8 mouse cellular contexts compared by ENCODE assay signal in the genomic region with DNA sequence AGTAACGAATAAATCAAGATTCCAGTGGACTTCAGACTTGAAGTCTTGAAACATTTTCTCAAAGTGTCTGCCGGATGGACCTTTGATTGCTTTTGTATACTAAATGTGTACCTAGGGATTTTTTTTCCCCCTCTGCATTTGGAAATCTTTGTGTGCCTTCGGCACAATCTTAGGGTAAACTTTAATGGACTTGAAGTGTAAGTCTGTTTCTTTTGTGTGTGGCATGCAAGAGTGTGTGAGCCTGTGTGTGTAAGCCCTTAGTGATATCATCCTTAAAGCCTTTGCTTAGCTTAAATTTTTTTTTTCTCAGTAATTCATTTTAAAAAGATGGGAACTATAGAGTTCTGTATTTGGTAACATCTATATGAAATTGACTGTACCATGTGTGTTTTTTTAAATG. TPM values are rescaled to one million over a fixed set of nuclear protein-coding genes. Genes with fewer than 3 reads are reported as not detected.
DNase-seq lines count a peak whose midpoint lies in the region; ATAC-seq and TF ChIP-seq lines count a peak whose summit lies in the region.

No protein-coding gene starts in this region.

- H3K27me3 ChIP-seq in kidney, embryonic 16.5 days (ENCODE audit: insufficient read depth, low read length): no peaks in the 10 kb centered on the region
- H3K27me3 ChIP-seq in hindbrain, embryonic 15.5 days: no peaks in the 10 kb centered on the region
- H3K27me3 ChIP-seq in midbrain, embryonic 13.5 days: no peaks in the 10 kb centered on the region
- no peaks in the 10 kb centered on the region for H3K27me3 ChIP-seq in thymus, adult 2 months (ENCODE audit: control insufficient read depth, insufficient read depth, low read length)

- H3K9me3 ChIP-seq in kidney, embryonic 16.5 days (ENCODE audit: low read length): no peaks in the 10 kb centered on the region
- no peaks in the 10 kb centered on the region for H3K9me3 ChIP-seq in hindbrain, embryonic 15.5 days
- no peaks in the 10 kb centered on the region for H3K9me3 ChIP-seq in midbrain, embryonic 13.5 days

- peak overlapping the region; percentile 97 for H3K9ac ChIP-seq in kidney, embryonic 16.5 days (replicated peaks; ENCODE audit: low read length)
- peak overlapping the region; percentile 98 for H3K9ac ChIP-seq in hindbrain, embryonic 15.5 days
- H3K9ac ChIP-seq in midbrain, embryonic 13.5 days (replicated peaks): peak overlapping the region; percentile 99

- H3K27ac ChIP-seq in kidney, embryonic 16.5 days (ENCODE audit: low read length): peak overlapping the region; percentile 97
- H3K27ac ChIP-seq in cortical plate, adult 2 months (ENCODE audit: insufficient read depth, low read length): no peak overlapping the region
- peak overlapping the region; percentile 95; the same call in 1 of the 2 replicates for H3K27ac ChIP-seq in hindbrain, embryonic 15.5 days (replicated peaks)
- H3K27ac ChIP-seq in midbrain, embryonic 13.5 days: no peak overlapping the region; the same call in 1 of the 2 replicates
- H3K27ac ChIP-seq in thymus, adult 2 months (ENCODE audit: control insufficient read depth, insufficient read depth, low read length): no peak overlapping the region

- no peak for DNase-seq in kidney, postnatal 25 days
- no peak for DNase-seq in layer of hippocampus, postnatal 36 days
- no peak for DNase-seq in thymus, adult 2 months

- TF ChIP-seq CTCF in cortical plate, adult 2 months (IDR thresholded peaks at IDR 0.05; ENCODE audit: extremely low read depth, insufficient read depth, low read length): no peak
- no peak for TF ChIP-seq CTCF in thymus, adult 2 months (IDR thresholded peaks at IDR 0.05; ENCODE audit: borderline replicate concordance, control insufficient read depth, extremely low read depth, insufficient read depth, low read length, poor library complexity)

- H3K4me3 ChIP-seq in kidney, embryonic 16.5 days (ENCODE audit: low read length): peak overlapping the region; percentile 93
- H3K4me3 ChIP-seq in cortical plate, adult 2 months (ENCODE audit: insufficient read depth, low read length): peak overlapping the region; percentile 100
- H3K4me3 ChIP-seq in hindbrain, embryonic 15.5 days: peak overlapping the region; percentile 75
- H3K4me3 ChIP-seq in midbrain, embryonic 13.5 days (replicated peaks): peak overlapping the region; percentile 98
- H3K4me3 ChIP-seq in thymus, adult 2 months (ENCODE audit: control insufficient read depth, insufficient read depth, low read length): no peak overlapping the region

- H3K36me3 ChIP-seq in kidney, embryonic 16.5 days (ENCODE audit: insufficient read depth, low read length): no peaks in the 10 kb centered on the region
- no peaks in the 10 kb centered on the region for H3K36me3 ChIP-seq in hindbrain, embryonic 15.5 days
- H3K36me3 ChIP-seq in midbrain, embryonic 13.5 days: peaks cover 4% of the 10 kb centered on the region; the same call in 1 of the 2 replicates
- H3K36me3 ChIP-seq in thymus, adult 2 months (ENCODE audit: control insufficient read depth, insufficient read depth, low read length): peaks cover 4% of the 10 kb centered on the region; the same call in 1 of the 2 replicates

- H3K4me2 ChIP-seq in kidney, embryonic 16.5 days (replicated peaks; ENCODE audit: low read depth, low read length): peak overlapping the region; percentile 69
- peak overlapping the region; percentile 70 for H3K4me2 ChIP-seq in hindbrain, embryonic 15.5 days
- peak overlapping the region; percentile 86 for H3K4me2 ChIP-seq in midbrain, embryonic 13.5 days (replicated peaks)

- WGBS in kidney, embryonic 16.5 days: 1% methylated on average over 3 of the region's 3 CpGs
- 17% methylated on average over 3 of the region's 3 CpGs for WGBS in hindbrain, embryonic 15.5 days
- 31% methylated on average over 3 of the region's 3 CpGs for WGBS in midbrain, embryonic 13.5 days
- WGBS in thymus, adult 2 months: 20% methylated on average over 3 of the region's 3 CpGs

- TF ChIP-seq POLR2A in cortical plate, adult 2 months (IDR thresholded peaks at IDR 0.05; ENCODE audit: extremely low read depth, insufficient read depth, low read length): no peak
- no peak for TF ChIP-seq POLR2A in thymus, adult 2 months (IDR thresholded peaks at IDR 0.05; ENCODE audit: control insufficient read depth, extremely low read depth, insufficient read depth, low read length, poor library complexity)

- peaks cover 25% of the 10 kb centered on the region for H3K4me1 ChIP-seq in kidney, embryonic 16.5 days (ENCODE audit: insufficient read depth, low read length)
- no peaks in the 10 kb centered on the region; the same call in 1 of the 2 replicates for H3K4me1 ChIP-seq in cortical plate, adult 2 months (ENCODE audit: control insufficient read depth, insufficient read depth, low read length)
- peaks cover 47% of the 10 kb centered on the region for H3K4me1 ChIP-seq in hindbrain, embryonic 15.5 days (replicated peaks)
- H3K4me1 ChIP-seq in midbrain, embryonic 13.5 days (replicated peaks): peaks cover 48% of the 10 kb centered on the region
- H3K4me1 ChIP-seq in thymus, adult 2 months (replicated peaks; ENCODE audit: control insufficient read depth, insufficient read depth, low read length): peaks cover 4% of the 10 kb centered on the region

- ATAC-seq in kidney, embryonic 16.5 days (ENCODE audit: low FRiP score, low TSS enrichment): no peak
- ATAC-seq in hindbrain, embryonic 15.5 days (ENCODE audit: low FRiP score, low read depth): no peak
- no peak for ATAC-seq in midbrain, embryonic 13.5 days
- no peak for ATAC-seq in erythroid progenitor cell, adult 5-6 weeks (replicated peaks; ENCODE audit: low FRiP score, poor library complexity, severe bottlenecking)

RNA-seq across cellular contexts. Expression of gene Akirin2, which starts 1.2 kb away (rescaled TPM):
- 25.4 and 36.1 TPM in 2 replicates for polyA plus RNA-seq in kidney, embryonic 16.5 days (2015; fragmentation: Nextera tagmentation; extraction: Ambion mirVana)
- 75.1 and 75.8 TPM in 2 replicates for polyA plus RNA-seq in cortical plate, adult 2 months (2012; rRNA removed)
- polyA plus RNA-seq in hindbrain, embryonic 15.5 days (2015; fragmentation: Nextera tagmentation; extraction: Ambion mirVana): 89.8 and 94.8 TPM in 2 replicates
- polyA plus RNA-seq in midbrain, embryonic 13.5 days (2015; fragmentation: Nextera tagmentation; extraction: Ambion mirVana): 81.4 and 101 TPM in 2 replicates
- total RNA-seq in erythroid progenitor cell, adult 5-6 weeks (2015; ENCODE audit: low replicate concordance): 89.7 and 115 TPM in 2 replicates
- 60.0 and 114 TPM in 2 replicates for total RNA-seq in erythroid progenitor cell, adult 5-6 weeks (2017; ENCODE audit: low replicate concordance)
- total RNA-seq in layer of hippocampus, postnatal 36 days (2021): 100 to 1,000 TPM; 102 to 103 TPM
- polyA plus RNA-seq in thymus, adult 2 months (2012; rRNA removed): 39.3 and 49.2 TPM in 2 replicates

Comparison
In these comparisons a context has a peak if more than half of its experiments do, and no peak if none do; other contexts are left out.
1. H3K27ac ChIP-seq: peak in kidney, embryonic 16.5 days (single experiment) and hindbrain, embryonic 15.5 days (single experiment); none in cortical plate, adult 2 months (single experiment), midbrain, embryonic 13.5 days (single experiment) and thymus, adult 2 months (single experiment).
2. Peak in every context shown above with its lines, with median percentiles within 50 percentile points of each other: H3K4me2 ChIP-seq and H3K9ac ChIP-seq.